Mouse (Mus musculus) embryonic facial prominence, embryonic 14.5 days (tissue): Measurements from ENCODE around the gene Dis3l2. TPM values are rescaled to one million over a fixed set of nuclear protein-coding genes. Genes with fewer than 3 reads are reported as not detected.

Experiments
- ATAC-seq: fragments of 200-750 bp; cut with Nextera tagmentation; 2 replicates; pipeline ENCODE4 v1.8.0; 2017; ENCODE audit warnings: low read depth, moderate number of reproducible peaks, moderate TSS enrichment
- DNase-seq: peaks from one replicate; pipeline ENCODE4 v3.0.0-alpha.2; 2015; ENCODE audit warnings: low spot score
- H3K27ac ChIP-seq: fragments of 300-500 bp; sonication (generic); replicated peaks from 2 replicates; pipeline ENCODE4 v1.5.1; 2014; ENCODE audit warnings: low read depth, mild to moderate bottlenecking, low read length, moderate library complexity
- H3K27me3 ChIP-seq: fragments of 300-500 bp; sonication (generic); replicated peaks from 2 replicates; pipeline ENCODE4 v1.6.1; 2014; ENCODE audit warnings: low read length; ENCODE audit not compliant: control insufficient read depth, insufficient read depth
- H3K36me3 ChIP-seq: fragments of 300-500 bp; sonication (generic); 2 replicates; pipeline ENCODE4 v1.6.1; 2014; ENCODE audit warnings: low read length, mixed read lengths; ENCODE audit not compliant: control insufficient read depth, insufficient read depth
- H3K4me1 ChIP-seq: fragments of 300-500 bp; sonication (generic); 2 replicates; pipeline ENCODE4 v1.6.1; 2014; ENCODE audit warnings: antibody characterized with exemption, low read length; ENCODE audit not compliant: control insufficient read depth, insufficient read depth
- H3K4me2 ChIP-seq: fragments of 300-500 bp; sonication (generic); 2 replicates; pipeline ENCODE4 v1.6.1; 2014; ENCODE audit warnings: low read depth, mild to moderate bottlenecking, low read length, moderate library complexity, mixed read lengths
- H3K4me3 ChIP-seq: fragments of 300-500 bp; sonication (generic); 2 replicates; pipeline ENCODE4 v1.5.1; 2014; ENCODE audit warnings: low read depth, mild to moderate bottlenecking, low read length
- H3K9ac ChIP-seq: fragments of 300-500 bp; sonication (generic); 2 replicates; pipeline ENCODE4 v1.6.1; 2014; ENCODE audit warnings: low read depth, mild to moderate bottlenecking, low read length, moderate library complexity, mixed read lengths
- H3K9me3 ChIP-seq: fragments of 300-500 bp; sonication (generic); 2 replicates; pipeline ENCODE4 v1.6.1; 2016; ENCODE audit warnings: low read length; ENCODE audit not compliant: control insufficient read depth
- WGBS: fragments of 180-500 bp; shearing (Covaris S2); extraction: QIAGEN DNeasy Blood & Tissue Kit; methylation state at CpG from one replicate; pipeline ENCODE4 v1.1.7; 2014; 5-methylcytosine and 5-hydroxymethylcytosine counted together
- polyA plus RNA-seq: library from polyadenylated mRNA; unstranded; fragments of >200 nt; fragmentation: Nextera tagmentation; extraction: Ambion mirVana; gene quantifications from 2 replicates; pipeline ENCODE4 v1.2.1, GENCODE M21; 2014

Dis3l2 gene
- polyA plus RNA-seq, 1 experiment from 2014 or later: 21.2 TPM

DNA sequence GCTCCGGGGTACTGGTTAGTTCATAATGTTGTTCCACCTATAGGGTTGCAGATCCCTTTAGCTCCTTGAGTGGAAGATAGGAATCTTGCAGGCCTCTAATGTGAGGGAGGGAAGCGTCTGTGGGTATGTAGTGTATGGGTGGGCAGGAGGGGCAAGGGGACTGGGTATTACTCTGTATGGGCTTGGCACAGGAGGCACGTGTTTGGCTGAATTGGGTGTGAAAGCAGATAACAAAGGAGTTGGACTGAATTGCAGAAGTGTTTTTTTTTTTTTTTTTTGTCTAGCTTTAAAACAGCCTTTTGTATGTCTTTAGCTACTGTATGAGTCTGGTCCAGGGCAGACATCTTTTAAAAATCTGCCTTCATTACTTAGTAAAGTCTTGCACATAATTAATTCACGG, 5.9 kb downstream of the Dis3l2 start:
- Histone ChIP-seq H3K27ac (no peak overlapping the region), H3K9me3 (no peaks in the 10 kb centered on the region), H3K4me1 (peaks cover 10% of the 10 kb centered on the region), H3K36me3 (no peaks in the 10 kb centered on the region), H3K4me3 (no peak overlapping the region), H3K4me2 (no peak overlapping the region), H3K9ac (no peak overlapping the region), H3K27me3 (no peaks in the 10 kb centered on the region)
- no peak for ATAC-seq
- 88% methylated on average over 4 of the region's 4 CpGs for WGBS
- DNase-seq: no peak

DNA sequence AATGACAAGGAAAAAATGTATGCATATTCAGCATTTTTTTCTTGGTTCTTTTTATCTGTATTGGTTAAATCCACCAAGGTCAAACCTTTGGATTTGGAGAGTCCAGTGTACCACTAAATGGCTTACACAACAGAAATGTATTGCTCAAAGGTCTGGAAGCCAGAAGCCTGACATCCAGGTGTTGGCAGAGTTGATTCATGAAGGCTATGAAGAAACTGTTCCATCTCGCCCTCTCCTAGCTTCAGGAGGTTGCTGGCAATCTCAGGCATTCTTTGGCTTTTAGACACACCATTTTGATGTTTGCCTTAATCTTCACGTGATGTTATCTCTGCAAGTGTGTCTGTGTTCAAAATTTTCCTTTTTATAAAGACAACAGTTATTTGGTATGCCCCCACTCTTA, 8.4 kb downstream of the Dis3l2 start:
- Histone ChIP-seq H3K9me3 (no peaks in the 10 kb centered on the region), H3K9ac (no peak overlapping the region), H3K4me2 (no peak overlapping the region), H3K4me3 (no peak overlapping the region), H3K27me3 (no peaks in the 10 kb centered on the region), H3K4me1 (no peaks in the 10 kb centered on the region), H3K36me3 (no peaks in the 10 kb centered on the region), H3K27ac (no peak overlapping the region)
- no peak for ATAC-seq
- DNase-seq: no peak
- WGBS: 86% methylated on average over 2 of the region's 2 CpGs

DNA sequence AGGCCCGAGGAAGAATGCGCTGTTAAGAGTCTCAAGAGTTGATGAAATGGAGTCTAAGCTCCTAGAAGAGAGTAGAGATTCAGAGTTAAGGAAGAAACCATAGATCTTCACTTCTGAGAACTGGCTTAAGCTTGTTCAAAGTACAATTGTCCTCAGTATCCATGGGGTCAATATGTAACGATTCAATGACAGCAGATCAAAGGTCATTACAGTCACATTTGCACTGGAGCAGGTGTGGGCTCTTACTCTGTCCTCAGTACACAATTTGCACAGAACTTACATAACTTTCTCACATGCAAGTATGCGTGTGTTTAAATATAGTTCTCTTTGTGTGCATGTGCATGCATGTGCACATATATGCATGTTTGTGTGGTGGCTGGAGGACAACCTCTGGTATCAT, 9.4 kb downstream of the Dis3l2 start:
- Histone ChIP-seq H3K9ac (no peak overlapping the region), H3K27ac (no peak overlapping the region), H3K36me3 (no peaks in the 10 kb centered on the region), H3K4me1 (no peaks in the 10 kb centered on the region), H3K9me3 (no peaks in the 10 kb centered on the region), H3K4me3 (no peak overlapping the region), H3K27me3 (no peaks in the 10 kb centered on the region), H3K4me2 (no peak overlapping the region)
- DNase-seq (no peak), ATAC-seq (no peak)
- WGBS: 90% methylated on average over 4 of the region's 4 CpGs

DNA sequence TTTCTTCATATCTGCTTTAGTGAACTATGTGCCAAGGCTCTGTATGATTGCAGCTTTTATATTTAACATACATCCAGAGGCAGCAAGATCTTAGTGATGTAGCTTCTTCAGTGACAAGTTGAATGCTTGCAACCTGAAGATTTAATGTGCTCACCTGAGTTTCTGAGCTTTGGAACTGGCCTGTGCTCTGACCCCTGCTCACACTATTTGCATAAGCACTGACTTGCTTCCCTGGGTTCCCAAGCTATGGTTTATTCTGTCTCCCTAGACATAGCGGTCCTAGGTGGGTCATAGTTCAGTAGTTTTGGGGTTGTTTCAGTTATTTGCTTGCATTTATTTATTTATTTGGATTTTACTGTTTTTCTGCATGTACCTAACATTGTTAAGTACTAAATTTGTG, 14.6 kb downstream of the Dis3l2 start:
- 89% methylated on average over 1 of the region's 1 CpGs for WGBS

DNA sequence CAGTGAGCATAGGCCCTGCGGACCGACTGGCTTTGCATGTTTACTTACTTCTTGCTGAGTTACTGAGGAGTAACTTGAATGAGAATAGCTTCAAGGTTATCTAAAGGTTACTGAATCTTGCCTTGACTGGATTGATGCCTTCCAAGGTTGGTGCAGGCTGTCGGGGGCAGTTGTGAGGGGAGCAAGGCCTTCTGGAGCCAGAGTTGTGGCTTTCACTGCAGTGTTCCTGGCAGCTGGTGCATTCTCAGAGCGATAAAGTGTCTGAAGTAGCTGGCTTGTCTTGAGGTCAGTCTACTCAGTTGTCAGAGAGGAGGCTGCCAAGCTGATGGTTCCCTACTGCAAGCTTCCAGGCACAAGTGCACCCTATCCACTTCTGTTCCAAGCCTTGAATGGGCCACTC, 15.8 kb downstream of the Dis3l2 start:
- Histone ChIP-seq H3K9ac (no peak overlapping the region), H3K4me3 (no peak overlapping the region), H3K9me3 (no peaks in the 10 kb centered on the region), H3K27ac (no peak overlapping the region), H3K27me3 (no peaks in the 10 kb centered on the region), H3K4me1 (no peaks in the 10 kb centered on the region), H3K36me3 (no peaks in the 10 kb centered on the region), H3K4me2 (no peak overlapping the region)
- ATAC-seq (no peak), DNase-seq (no peak)
- 93% methylated on average over 4 of the region's 4 CpGs for WGBS

More for the DNA sequence above, 14.6 kb downstream of the Dis3l2 start:
- Histone ChIP-seq H3K4me2 (no peak overlapping the region), H3K4me3 (no peak overlapping the region), H3K36me3 (no peaks in the 10 kb centered on the region), H3K9me3 (no peaks in the 10 kb centered on the region), H3K4me1 (no peaks in the 10 kb centered on the region), H3K27me3 (no peaks in the 10 kb centered on the region), H3K9ac (no peak overlapping the region), H3K27ac (no peak overlapping the region)
- ATAC-seq (no peak), DNase-seq (no peak)

DNA sequence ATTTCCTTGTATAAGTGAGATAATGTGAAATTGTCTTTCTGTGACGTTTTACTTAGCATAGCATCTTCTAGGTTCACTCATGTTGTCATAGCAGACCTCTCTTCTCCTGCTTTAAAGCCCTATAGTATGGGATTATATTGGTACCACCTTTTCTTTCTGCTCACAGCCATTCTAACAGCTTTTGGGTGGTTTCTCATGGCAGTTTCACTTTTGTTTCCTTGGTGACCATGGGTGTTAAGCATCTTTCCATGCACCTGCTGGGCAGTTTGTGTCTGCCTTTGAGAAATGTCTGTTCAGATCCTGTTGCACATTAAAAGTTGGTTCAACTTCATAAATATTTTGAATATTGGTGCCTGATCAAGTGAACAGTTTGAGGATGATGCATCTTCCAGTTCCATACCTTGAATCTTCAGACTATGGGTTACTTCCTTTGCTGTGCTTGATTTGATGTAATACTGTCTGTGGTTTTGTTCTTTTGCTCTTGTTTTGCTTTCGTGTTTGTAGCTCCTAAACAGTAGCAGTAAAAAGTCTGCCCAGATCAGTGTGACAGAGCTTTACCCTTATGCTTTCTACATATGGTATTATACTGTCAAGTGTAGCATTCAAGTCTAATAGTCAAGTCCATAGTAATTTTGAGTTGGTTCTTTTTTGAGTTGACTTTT, 29.7 kb downstream of the Dis3l2 start:
- Histone ChIP-seq H3K4me3 (no peak overlapping the region), H3K4me2 (no peak overlapping the region), H3K36me3 (no peaks in the 10 kb centered on the region), H3K9ac (no peak overlapping the region), H3K4me1 (no peaks in the 10 kb centered on the region), H3K9me3 (peaks cover 6% of the 10 kb centered on the region; the same call in 1 of the 2 replicates), H3K27me3 (no peaks in the 10 kb centered on the region), H3K27ac (no peak overlapping the region)
- ATAC-seq: no peak
- DNase-seq: no peak
- 71% methylated on average over 2 of the region's 2 CpGs for WGBS

DNA sequence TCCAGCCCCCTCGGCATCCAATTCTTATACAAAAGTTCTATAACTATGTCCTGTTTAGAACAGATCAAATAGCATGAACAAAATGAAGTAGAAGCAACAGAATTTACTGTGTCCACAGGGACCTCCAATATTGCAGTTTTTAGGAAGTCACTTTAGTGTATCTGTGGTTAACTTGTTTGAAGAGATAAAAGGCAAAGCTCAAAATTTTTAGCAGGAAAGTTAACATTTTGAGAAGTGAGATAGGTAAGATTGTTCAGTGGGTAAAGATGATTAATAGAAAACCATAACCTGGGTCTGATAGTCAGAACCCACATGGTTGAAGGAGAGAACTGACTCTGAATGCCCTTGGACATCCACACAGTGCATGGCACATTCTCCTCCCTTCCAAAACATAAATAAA, 32.8 kb downstream of the Dis3l2 start:
- Histone ChIP-seq H3K4me3 (no peak overlapping the region), H3K4me2 (no peak overlapping the region), H3K9ac (no peak overlapping the region), H3K9me3 (peaks cover 6% of the 10 kb centered on the region; the same call in 1 of the 2 replicates), H3K36me3 (no peaks in the 10 kb centered on the region), H3K27ac (no peak overlapping the region), H3K27me3 (no peaks in the 10 kb centered on the region), H3K4me1 (no peaks in the 10 kb centered on the region)
- WGBS: 94% methylated on average over 1 of the region's 1 CpGs
- DNase-seq (no peak), ATAC-seq (no peak)

DNA sequence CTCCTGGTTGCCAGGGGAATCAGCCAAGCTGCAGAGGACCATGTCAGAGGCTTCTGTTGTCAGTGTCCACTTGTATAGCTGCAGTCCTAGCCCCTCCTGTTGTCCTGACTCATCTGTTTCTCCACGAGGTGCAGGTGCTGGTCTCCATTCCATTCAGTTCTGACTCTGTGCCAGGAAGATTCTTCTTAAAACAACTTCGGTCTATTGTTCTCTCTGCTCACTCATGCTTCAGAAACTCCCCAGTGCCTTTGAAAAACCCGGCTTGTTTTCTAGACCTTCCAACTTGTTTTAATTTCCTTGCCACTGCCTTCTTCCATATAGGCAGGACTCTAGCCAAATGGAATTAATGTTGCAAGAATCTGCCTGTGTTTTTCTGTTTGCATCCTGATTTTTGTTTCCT, 39.3 kb downstream of the Dis3l2 start:
- H3K4me1 ChIP-seq: no peaks in the 10 kb centered on the region
- H3K36me3 ChIP-seq: peaks cover 27% of the 10 kb centered on the region
- ATAC-seq: no peak
- no peak overlapping the region for H3K4me3 ChIP-seq
- H3K4me2 ChIP-seq: no peak overlapping the region
- H3K27ac ChIP-seq: no peak overlapping the region
- peak; percentile 69 for DNase-seq
- no peak overlapping the region for H3K9ac ChIP-seq
- no peaks in the 10 kb centered on the region for H3K27me3 ChIP-seq
- 48% methylated on average over 3 of the region's 3 CpGs for WGBS
- no peaks in the 10 kb centered on the region for H3K9me3 ChIP-seq

DNA sequence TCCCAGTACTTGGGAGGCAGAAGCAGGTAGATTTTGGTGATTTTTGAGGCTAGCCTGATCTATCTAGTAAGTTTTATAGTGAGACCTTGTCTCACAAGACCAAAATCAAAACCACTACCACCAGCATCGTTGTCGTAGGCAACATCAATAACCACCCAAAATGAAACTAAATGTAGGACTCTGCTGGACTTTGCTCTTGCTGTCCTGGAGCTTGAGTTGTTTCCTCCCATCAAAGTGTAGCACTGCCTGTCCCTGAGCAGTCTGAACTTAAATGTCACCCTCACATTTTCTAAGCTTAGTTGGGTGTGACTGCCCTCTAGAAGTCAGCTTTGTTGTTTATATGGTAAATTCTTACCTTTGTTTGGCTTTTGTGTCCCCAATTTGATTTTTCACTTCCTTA, 43.4 kb downstream of the Dis3l2 start:
- Histone ChIP-seq H3K4me1 (no peaks in the 10 kb centered on the region), H3K4me2 (no peak overlapping the region), H3K27ac (no peak overlapping the region), H3K9me3 (no peaks in the 10 kb centered on the region), H3K4me3 (no peak overlapping the region), H3K9ac (no peak overlapping the region), H3K27me3 (no peaks in the 10 kb centered on the region), H3K36me3 (peaks cover 37% of the 10 kb centered on the region)
- DNase-seq (no peak), ATAC-seq (no peak)
- WGBS: 94% methylated on average over 2 of the region's 2 CpGs
